Mouse (Mus musculus) liver, embryonic 14.5 days (tissue): ENCODE measurements at regions not wholly inside any gene's neighbourhood (a gene's known extent, or its start where the extent isn't known, plus 50 kb on each side); places are given as distances from the start of the nearest gene placed in this dataset.

Experiments used
- ATAC-seq: fragments of 200-750 bp; cut with Nextera tagmentation; 2 replicates; pipeline ENCODE4 v1.8.0; 2017; ENCODE audit warnings: moderate number of reproducible peaks, mild to moderate bottlenecking, moderate library complexity; ENCODE audit not compliant: insufficient read depth
- DNase-seq, 3 experiments: peaks; one replicate each; pipeline ENCODE4 v3.0.0-alpha.2; 2012 to 2013; ENCODE audit warnings: low read depth in 3 of 3, low spot score in 3 of 3
- H3K27ac ChIP-seq: fragments of 300-500 bp; sonication (generic); 2 replicates; pipeline ENCODE4 v1.5.1; 2014; ENCODE audit warnings: moderate library complexity, mild to moderate bottlenecking, control low read depth, inconsistent platforms
- H3K27me3 ChIP-seq: fragments of 300-500 bp; sonication (generic); 2 replicates; pipeline ENCODE4 v1.6.1; 2014; ENCODE audit warnings: mild to moderate bottlenecking, low read length, moderate library complexity; ENCODE audit not compliant: control insufficient read depth, insufficient read depth
- H3K36me3 ChIP-seq: fragments of 300-500 bp; sonication (generic); replicated peaks from 2 replicates; pipeline ENCODE4 v1.6.1; 2014; ENCODE audit warnings: low read depth; ENCODE audit not compliant: control insufficient read depth, insufficient read depth
- H3K4me1 ChIP-seq, 2 experiments: fragments of 200-500 bp in 1 of 2; fragments of 300-500 bp in 1 of 2; sonication (generic) in 1 of 2; replicated peaks; 2 replicates each; pipeline ENCODE4 v1.6.1; 2012 to 2014; ENCODE audit warnings: antibody characterized with exemption in 1 of 2, inconsistent platforms in 1 of 2, low read length in 1 of 2; ENCODE audit not compliant: control insufficient read depth in 2 of 2, insufficient read depth in 2 of 2
- H3K4me2 ChIP-seq: fragments of 300-500 bp; sonication (generic); 2 replicates; pipeline ENCODE4 v1.6.1; 2014; ENCODE audit warnings: low read depth, mild to moderate bottlenecking, control low read depth, moderate library complexity
- H3K4me3 ChIP-seq, 2 experiments: fragments of 200-500 bp in 1 of 2; fragments of 300-500 bp in 1 of 2; sonication (generic) in 1 of 2; 2 replicates each; pipeline ENCODE4 v1.5.1; 2012 to 2014; ENCODE audit warnings: low read depth in 2 of 2, low read length in 2 of 2, mild to moderate bottlenecking in 2 of 2, control low read depth in 1 of 2, inconsistent platforms in 1 of 2, moderate library complexity in 1 of 2; ENCODE audit not compliant: insufficient read depth in 1 of 2
- H3K9ac ChIP-seq: fragments of 300-500 bp; sonication (generic); replicated peaks from 2 replicates; pipeline ENCODE4 v1.6.1; 2014; ENCODE audit warnings: mild to moderate bottlenecking, control low read depth, moderate library complexity
- H3K9me3 ChIP-seq: fragments of 300-500 bp; sonication (generic); 2 replicates; pipeline ENCODE4 v1.6.1; 2016; ENCODE audit warnings: low read length, mixed read lengths; ENCODE audit not compliant: control insufficient read depth
- CTCF ChIP-seq: IDR thresholded peaks from 2 replicates; pipeline ENCODE4 v1.5.1; 2016; ENCODE audit warnings: antibody characterized with exemption, low read depth, control low read depth
- EP300 ChIP-seq: IDR thresholded peaks from 2 replicates; pipeline ENCODE4 v1.6.1; 2016; ENCODE audit warnings: antibody characterized with exemption, low read depth
- WGBS: fragments of 180-500 bp; shearing (Covaris S2); extraction: QIAGEN DNeasy Blood & Tissue Kit; methylation state at CpG from one replicate; pipeline ENCODE4 v1.1.7; 2014; ENCODE audit not compliant: insufficient replicate concordance; 5-methylcytosine and 5-hydroxymethylcytosine counted together

DNA sequence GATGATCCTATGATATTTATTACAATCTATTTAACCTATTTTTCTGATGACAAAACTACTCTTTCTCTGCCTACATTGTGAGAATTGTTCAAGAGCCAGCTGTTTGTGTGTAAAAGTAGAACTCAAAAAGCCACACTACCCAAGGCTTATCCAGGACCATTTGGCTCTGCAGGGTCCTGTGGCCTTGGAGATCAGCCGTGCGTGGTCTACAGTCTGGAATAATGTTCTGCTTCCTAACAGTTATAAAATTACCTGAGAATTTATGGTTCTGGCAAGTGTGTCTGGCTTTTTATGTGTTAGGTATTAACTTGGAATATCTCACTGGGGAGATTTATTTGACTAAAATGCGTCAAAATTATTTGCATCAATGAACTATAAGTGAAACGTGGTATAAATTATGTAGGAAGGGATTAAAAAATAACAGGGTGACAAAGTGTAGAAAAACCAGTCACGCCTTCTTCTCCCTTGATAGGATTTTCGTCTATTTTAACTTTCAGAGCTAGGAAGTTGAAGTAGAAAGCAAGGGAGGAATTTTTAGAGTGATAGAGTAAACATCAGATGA lies 1789.0 kb upstream of the Gm7489 start:
- 57% methylated on average over 6 of the region's 6 CpGs for WGBS
- Histone ChIP-seq H3K4me3 (no peak overlapping the region), H3K9ac (no peak overlapping the region), H3K36me3 (no peaks in the 10 kb centered on the region), H3K27me3 (no peaks in the 10 kb centered on the region), H3K27ac (no peak overlapping the region), H3K4me2 (no peak overlapping the region), H3K4me1 (no peaks in the 10 kb centered on the region), H3K9me3 (no peaks in the 10 kb centered on the region)
- ATAC-seq (no peak), DNase-seq (no peak)
- TF ChIP-seq EP300 (no peak), CTCF (no peak)

GRCm38 (mm10) chr15:52108761-52109160 lies 1775.9 kb upstream of the Gm7489 start:
- no peaks in the 10 kb centered on the region for H3K9me3 ChIP-seq
- no peak overlapping the region for H3K27ac ChIP-seq
- H3K36me3 ChIP-seq = no peaks in the 10 kb centered on the region
- H3K4me3 ChIP-seq = no peak overlapping the region
- H3K27me3 ChIP-seq = no peaks in the 10 kb centered on the region
- TF ChIP-seq EP300 (no peak), CTCF (no peak)
- H3K4me1 ChIP-seq = no peaks in the 10 kb centered on the region
- no peak overlapping the region for H3K4me2 ChIP-seq
- ATAC-seq = no peak
- H3K9ac ChIP-seq = no peak overlapping the region
- DNase-seq = no peak
- 73% methylated on average over 2 of the region's 2 CpGs for WGBS

DNA sequence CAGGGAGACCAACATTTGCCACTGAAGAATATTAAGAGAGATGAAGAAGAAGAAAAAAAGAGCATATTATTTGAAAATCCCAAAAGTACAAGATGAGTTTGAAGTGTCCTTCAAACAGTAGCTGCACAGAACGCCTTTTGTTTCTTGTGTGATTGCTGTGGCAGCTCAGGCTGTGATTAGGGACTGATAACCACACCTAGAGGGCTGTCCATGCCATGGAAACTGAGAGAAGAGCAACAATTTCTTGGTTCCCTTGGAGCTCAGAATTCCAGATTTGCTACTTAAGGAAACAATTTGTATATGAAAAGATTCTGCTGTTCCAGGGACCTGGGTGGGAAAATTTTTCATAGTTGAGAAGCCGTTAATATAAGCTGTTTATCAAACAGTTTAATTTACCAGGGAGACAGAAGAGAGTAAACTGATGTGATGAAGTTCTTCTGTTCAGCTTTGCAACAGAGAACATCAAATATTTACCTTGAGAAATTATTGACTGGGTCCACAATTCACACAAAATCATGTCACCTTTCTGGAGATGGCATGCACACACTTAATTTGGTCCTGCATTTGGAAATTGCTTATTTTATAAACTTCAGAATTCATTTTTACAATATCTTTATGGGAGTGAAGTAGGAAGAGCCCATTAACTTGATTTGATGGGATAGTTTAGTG lies 1770.2 kb upstream of the Gm7489 start:
- Histone ChIP-seq H3K27ac (no peak overlapping the region), H3K4me2 (no peak overlapping the region), H3K9ac (no peak overlapping the region), H3K4me3 (no peak overlapping the region), H3K27me3 (no peaks in the 10 kb centered on the region), H3K4me1 (no peaks in the 10 kb centered on the region), H3K36me3 (no peaks in the 10 kb centered on the region), H3K9me3 (no peaks in the 10 kb centered on the region)
- TF ChIP-seq EP300 (no peak), CTCF (no peak)
- DNase-seq = no peak
- ATAC-seq = no peak
- WGBS = 49% methylated on average over 2 of the region's 2 CpGs

- ATAC-seq = peak; percentile 35; the same call in 1 of the 2 replicates
- no peak for DNase-seq
- TF ChIP-seq EP300 = no peak
- H3K9me3 ChIP-seq = no peaks in the 10 kb centered on the region
- 25% methylated on average over 3 of the region's 3 CpGs for WGBS
- no peaks in the 10 kb centered on the region for H3K27me3 ChIP-seq
- no peak overlapping the region for H3K9ac ChIP-seq
- 0 out of 4 replicates have a peak, but pooled peaks cover 0 to 2% of the 10 kb centered on the region in 2 experiments for H3K4me1 ChIP-seq
- H3K4me3 ChIP-seq = no peak overlapping the region
- H3K36me3 ChIP-seq = no peaks in the 10 kb centered on the region
- no peak overlapping the region for H3K4me2 ChIP-seq
- H3K27ac ChIP-seq = no peak overlapping the region
Measured at GRCm38 (mm10) chr15:52136693-52137092, 1748.0 kb upstream of the Gm7489 start.

- Histone ChIP-seq H3K27me3 (no peaks in the 10 kb centered on the region), H3K4me3 (no peak overlapping the region), H3K9me3 (no peaks in the 10 kb centered on the region), H3K36me3 (no peaks in the 10 kb centered on the region), H3K27ac (no peak overlapping the region), H3K4me2 (no peak overlapping the region), H3K4me1 (no peaks in the 10 kb centered on the region), H3K9ac (no peak overlapping the region)
- TF ChIP-seq CTCF = peak; percentile 57
- TF ChIP-seq EP300 = no peak
- no peak for DNase-seq
- no peak for ATAC-seq
- 23% methylated on average over 5 of the region's 5 CpGs for WGBS
Measured at GRCm38 (mm10) chr15:52153421-52153820, 1731.3 kb upstream of the Gm7489 start.
